Mouse (Mus musculus) cerebellum, adult 2 months (tissue): ENCODE data around the gene Mthfd2. TPM values are rescaled to one million over a fixed set of nuclear protein-coding genes. Genes with fewer than 3 reads are reported as not detected.

ENCODE experiments used
- DNase-seq, 2 experiments: peaks; one replicate each; pipeline ENCODE4 v3.0.0; 2021
- H3K27ac ChIP-seq: fragments of 200-500 bp; 2 replicates; pipeline ENCODE4 v1.5.1; 2012; ENCODE audit warnings: low read length, control low read depth, inconsistent platforms; ENCODE audit not compliant: insufficient read depth
- H3K27me3 ChIP-seq: fragments of 200-500 bp; 2 replicates; pipeline ENCODE4 v1.6.1; 2012; ENCODE audit warnings: inconsistent platforms, mild to moderate bottlenecking, low read length, moderate library complexity; ENCODE audit not compliant: control insufficient read depth, insufficient read depth
- H3K4me1 ChIP-seq: fragments of 200-500 bp; 2 replicates; pipeline ENCODE4 v1.6.1; 2011; ENCODE audit warnings: low read length; ENCODE audit not compliant: control insufficient read depth, insufficient read depth
- H3K4me3 ChIP-seq: fragments of 200-500 bp; replicated peaks from 2 replicates; pipeline ENCODE3; 2011; ENCODE audit warnings: mild to moderate bottlenecking, low read depth, low read length, control low read depth; ENCODE audit not compliant: insufficient read depth
- CTCF ChIP-seq: fragments of 200-500 bp; IDR thresholded peaks from 2 replicates; pipeline ENCODE4 v1.5.1; 2011; ENCODE audit warnings: low read depth, mild to moderate bottlenecking, control low read depth, low read length, moderate library complexity, borderline replicate concordance; ENCODE audit not compliant: insufficient read depth
- POLR2A ChIP-seq: fragments of 200-500 bp; IDR thresholded peaks from 2 replicates; pipeline ENCODE4 v1.6.1; 2011; ENCODE audit warnings: low read length, control low read depth, borderline replicate concordance; ENCODE audit not compliant: insufficient read depth
- WGBS: fragments of 180-500 bp; shearing (Covaris S2); methylation state at CpG from one replicate; pipeline ENCODE4 v1.1.7; 2018; 5-methylcytosine and 5-hydroxymethylcytosine counted together
- polyA plus RNA-seq: library from polyadenylated mRNA; depleted of rRNA; stranded (reverse); fragments of >200 nt; gene quantifications from 2 replicates; pipeline ENCODE4 v1.2.3, GENCODE M21; 2012

Mthfd2 gene
- polyA plus RNA-seq, 1 experiment, result 13.6 TPM

DNA sequence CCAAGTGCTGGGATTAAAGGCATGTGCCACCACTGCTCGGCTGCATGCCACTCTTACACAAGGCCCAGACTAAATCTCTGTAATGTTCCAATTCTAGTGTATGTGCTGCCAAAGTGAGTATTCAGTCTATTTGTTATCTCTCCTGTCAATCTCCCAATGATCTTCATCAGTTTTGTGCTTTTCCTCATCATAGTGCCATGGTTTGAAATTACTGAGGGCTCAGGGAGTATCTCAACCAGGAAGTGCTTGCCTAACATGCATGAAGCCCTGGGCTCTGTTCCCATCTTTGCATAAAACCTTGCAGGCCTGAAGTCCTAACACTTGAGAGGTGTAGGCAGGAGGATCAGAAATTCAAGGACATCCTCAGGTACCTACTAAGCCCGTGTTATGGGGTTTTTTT, 2.9 kb downstream of the Mthfd2 start:
- DNase-seq, result no peak
- WGBS, result 58% methylated on average over 2 of the region's 2 CpGs
- Histone ChIP-seq H3K27ac (no peak overlapping the region), H3K4me1 (no peaks in the 10 kb centered on the region), H3K4me3 (no peak overlapping the region), H3K27me3 (no peaks in the 10 kb centered on the region)
- TF ChIP-seq POLR2A (no peak), CTCF (no peak)

DNA sequence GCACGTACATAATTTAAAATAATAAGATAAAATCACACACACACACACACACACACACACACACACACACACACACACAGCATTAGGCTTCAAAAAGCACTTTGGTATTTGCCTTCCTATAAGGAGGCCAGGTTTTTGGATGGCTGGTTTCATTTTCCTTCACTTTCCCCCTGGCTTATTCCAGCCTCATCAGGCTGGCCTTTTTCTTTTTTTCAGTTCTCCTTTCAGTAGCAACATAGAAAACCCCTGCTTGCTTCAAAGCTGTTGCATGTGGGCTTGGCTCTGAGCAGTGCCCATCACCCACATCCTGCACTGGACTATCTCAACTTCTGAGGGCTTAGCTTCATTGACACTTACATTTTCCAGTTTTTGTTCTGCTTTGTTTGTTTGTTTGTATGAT, 3.8 kb downstream of the Mthfd2 start:
- no peak for DNase-seq
- Histone ChIP-seq H3K27me3 (no peaks in the 10 kb centered on the region), H3K4me3 (no peak overlapping the region), H3K27ac (no peak overlapping the region), H3K4me1 (no peaks in the 10 kb centered on the region)
- WGBS, result 57% methylated on average over 1 of the region's 1 CpGs
- TF ChIP-seq POLR2A (no peak), CTCF (no peak)

DNA sequence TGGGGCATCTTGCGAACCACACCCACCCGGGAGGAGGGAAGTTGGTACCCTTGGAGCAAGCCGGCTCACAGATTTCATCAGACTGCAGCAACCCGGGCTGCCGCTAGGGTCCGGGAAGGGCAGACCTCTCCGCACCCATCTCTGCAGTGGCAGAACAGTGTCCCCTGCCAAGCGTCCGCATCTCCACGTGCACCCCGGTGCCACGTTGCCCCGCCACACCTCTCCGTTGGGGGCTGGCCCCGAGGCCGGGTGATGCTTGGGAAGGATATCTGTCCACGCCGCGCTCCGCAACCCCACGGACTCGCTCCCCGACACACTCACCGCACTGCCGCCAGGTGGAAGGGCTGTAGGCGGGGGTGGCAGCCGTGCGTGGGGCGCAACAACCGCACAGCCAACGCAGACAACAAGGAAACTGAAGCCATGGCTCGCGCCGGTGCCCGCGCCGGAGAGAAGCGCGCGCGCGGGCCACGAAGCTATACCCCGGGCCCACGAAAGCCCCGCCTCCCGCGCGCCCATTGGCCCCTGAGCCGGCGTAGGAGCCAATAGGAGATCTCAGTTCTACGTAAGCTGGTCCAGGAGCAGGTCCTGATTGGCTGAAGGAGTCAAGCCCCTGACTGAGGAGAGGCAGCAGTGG, 8.5 kb downstream of the Mthfd2 start:
- H3K4me3 ChIP-seq, result peak overlapping the region; percentile 64
- no peaks in the 10 kb centered on the region for H3K4me1 ChIP-seq
- peak overlapping the region; percentile 17 for H3K27ac ChIP-seq
- H3K27me3 ChIP-seq, result no peaks in the 10 kb centered on the region
- WGBS, result 1% methylated on average over 52 of the region's 52 CpGs
- peak; percentile 91 to 95 for DNase-seq
- TF ChIP-seq CTCF (peak; percentile 67; the same call in 1 of the 2 replicates), POLR2A (peak; percentile 50; the same call in 1 of the 2 replicates)

DNA sequence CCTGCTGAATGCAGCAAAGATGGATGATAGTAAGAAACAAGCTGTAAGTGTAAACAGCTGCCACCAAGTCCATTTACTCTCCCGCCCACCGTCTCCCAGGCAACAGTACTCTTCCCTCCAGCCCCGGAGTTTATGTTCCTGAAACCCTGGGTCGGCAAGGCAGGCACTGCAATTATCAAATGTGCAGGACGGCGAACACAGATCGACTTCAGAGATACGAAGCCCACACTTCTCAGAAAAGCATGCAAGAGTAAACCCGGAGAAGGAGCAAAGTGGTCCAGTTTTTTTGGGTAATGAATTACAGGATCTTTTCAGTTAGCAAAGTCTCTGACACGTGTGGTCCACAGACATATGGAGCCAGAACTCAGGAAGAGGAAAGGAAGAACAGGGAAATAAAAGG, 9.7 kb downstream of the Mthfd2 start:
- WGBS, result 13% methylated on average over 10 of the region's 10 CpGs
- Histone ChIP-seq H3K27me3 (no peaks in the 10 kb centered on the region), H3K4me3 (no peak overlapping the region), H3K27ac (no peak overlapping the region), H3K4me1 (no peaks in the 10 kb centered on the region)
- TF ChIP-seq CTCF, result no peak
- DNase-seq, result no peak

DNA sequence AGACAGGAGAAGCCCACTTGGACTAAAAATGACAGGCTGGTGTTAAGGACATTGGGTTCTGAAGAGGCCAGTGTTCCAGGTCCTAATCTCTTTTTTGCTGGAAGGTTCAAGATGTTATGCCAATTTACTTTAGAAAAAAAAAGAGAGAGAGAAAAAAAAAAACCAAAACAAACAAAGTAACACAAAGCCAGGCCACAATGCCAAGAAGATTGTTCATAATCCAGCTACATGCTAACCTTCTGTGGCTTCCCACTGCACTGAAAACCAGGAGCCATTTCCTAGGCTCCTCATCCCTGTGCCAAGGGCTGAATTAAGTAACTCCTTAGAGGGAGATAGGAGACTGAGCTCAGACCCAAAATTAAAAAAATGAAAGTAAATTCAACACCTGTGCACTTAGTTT, 10.4 kb downstream of the Mthfd2 start:
- DNase-seq, result no peak
- Histone ChIP-seq H3K27me3 (no peaks in the 10 kb centered on the region), H3K27ac (no peak overlapping the region), H3K4me3 (no peak overlapping the region), H3K4me1 (no peaks in the 10 kb centered on the region)
- TF ChIP-seq POLR2A, result no peak
- no peak for TF ChIP-seq CTCF

DNA sequence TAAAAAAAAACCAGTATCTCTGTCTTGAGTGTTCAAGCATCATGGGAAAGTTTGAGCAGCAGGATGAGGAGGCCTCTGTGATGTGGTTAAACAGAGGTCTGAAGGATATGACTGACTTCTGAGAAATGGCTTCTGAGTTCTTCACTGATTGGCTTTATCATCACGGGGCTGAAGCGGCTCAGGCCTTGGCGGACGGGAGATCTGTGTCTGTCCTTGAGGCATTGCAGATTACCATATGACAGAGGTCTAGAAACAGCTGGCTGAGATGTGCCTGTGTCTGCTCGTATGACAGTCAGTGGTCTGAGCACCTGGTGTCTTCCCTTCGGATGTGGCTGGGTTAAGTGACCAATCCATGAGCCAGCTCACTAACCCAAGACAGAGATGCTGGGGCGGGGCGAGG, 13.2 kb downstream of the Mthfd2 start:
- no peak overlapping the region for H3K4me3 ChIP-seq
- 82% methylated on average over 8 of the region's 8 CpGs for WGBS
- TF ChIP-seq CTCF (no peak), POLR2A (no peak)
- no peak overlapping the region for H3K27ac ChIP-seq
- DNase-seq, result no peak
- H3K27me3 ChIP-seq, result no peaks in the 10 kb centered on the region
- no peaks in the 10 kb centered on the region for H3K4me1 ChIP-seq

GRCm38 (mm10) chr6:83312021-83312420, 13.7 kb downstream of the Mthfd2 start:
- DNase-seq, result no peak
- H3K27ac ChIP-seq, result no peak overlapping the region
- TF ChIP-seq POLR2A (no peak), CTCF (no peak)
- no peaks in the 10 kb centered on the region for H3K4me1 ChIP-seq
- H3K27me3 ChIP-seq, result no peaks in the 10 kb centered on the region
- no peak overlapping the region for H3K4me3 ChIP-seq
- WGBS, result 92% methylated on average over 7 of the region's 7 CpGs

- 96% methylated on average over 11 of the region's 11 CpGs for WGBS
- no peak for DNase-seq
- H3K27ac ChIP-seq, result no peak overlapping the region
- TF ChIP-seq CTCF (no peak), POLR2A (no peak)
- H3K27me3 ChIP-seq, result no peaks in the 10 kb centered on the region
- H3K4me3 ChIP-seq, result no peak overlapping the region
- no peaks in the 10 kb centered on the region for H3K4me1 ChIP-seq
Observed at GRCm38 (mm10) chr6:83311206-83311605, 14.5 kb downstream of the Mthfd2 start.

DNA sequence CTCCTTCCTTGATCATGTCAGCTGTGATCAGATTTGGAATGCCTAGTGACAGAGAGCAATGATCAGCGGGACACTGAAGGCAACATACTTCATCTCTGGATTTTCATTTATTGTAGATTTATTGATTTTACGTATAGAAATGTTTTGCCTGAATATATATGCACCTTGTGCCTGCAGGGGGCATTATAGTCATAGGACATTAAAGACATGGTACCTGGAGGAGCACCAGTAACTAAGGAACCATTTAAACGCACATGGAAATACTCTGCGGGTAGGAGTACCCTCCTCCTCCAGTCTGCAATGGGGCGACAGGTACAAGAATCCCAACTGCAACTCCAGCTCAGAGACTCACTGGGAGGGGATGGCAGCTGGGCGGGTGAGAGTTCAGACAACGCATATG, 16.7 kb downstream of the Mthfd2 start:
- no peaks in the 10 kb centered on the region for H3K27me3 ChIP-seq
- H3K27ac ChIP-seq, result no peak overlapping the region
- no peaks in the 10 kb centered on the region for H3K4me1 ChIP-seq
- TF ChIP-seq CTCF, result no peak
- TF ChIP-seq POLR2A, result no peak
- no peak overlapping the region for H3K4me3 ChIP-seq
- 87% methylated on average over 7 of the region's 7 CpGs for WGBS
- DNase-seq, result no peak
